Mouse (Mus musculus): ENCODE results near the gene H1foo. TPM values are rescaled to one million over a fixed set of nuclear protein-coding genes. Genes with fewer than 3 reads are reported as not detected.
A peak's percentile ranks its signal among the peaks of the same experiment; 100 is the strongest.

The H1foo gene
- total RNA-seq, 1 experiment from 2014 or later = not detected

GRCm38 (mm10) chr6:115927292-115928242, 17.2 kb upstream of the H1foo start:
- DNase-seq = no peak

GRCm38 (mm10) chr6:115930018-115930417, 14.7 kb upstream of the H1foo start:
- no peak for DNase-seq

GRCm38 (mm10) chr6:115931639-115932038, 13.1 kb upstream of the H1foo start, which contains the start of gene Rho:
Gene Rho (plus strand): TSS chr6:115931748.
- no peak for DNase-seq

GRCm38 (mm10) chr6:115932391-115932790, 12.3 kb upstream of the H1foo start:
- DNase-seq = peak; percentile 47

- no peak for DNase-seq
Observed at GRCm38 (mm10) chr6:115935544-115935943, 9.2 kb upstream of the H1foo start.

GRCm38 (mm10) chr6:115938011-115938410, 6.7 kb upstream of the H1foo start:
- DNase-seq = no peak

- DNase-seq = no peak
Observed at GRCm38 (mm10) chr6:115938798-115939197, 5.9 kb upstream of the H1foo start.

- DNase-seq = no peak
Observed at GRCm38 (mm10) chr6:115940603-115941002, 4.1 kb upstream of the H1foo start.

GRCm38 (mm10) chr6:115941128-115941527, 3.6 kb upstream of the H1foo start:
- no peak for DNase-seq

GRCm38 (mm10) chr6:115943498-115944427, 975 bp upstream of the H1foo start:
- no peak for DNase-seq

GRCm38 (mm10) chr6:115945633-115946032, 895 bp downstream of the H1foo start:
- DNase-seq = no peak

- DNase-seq = no peak
Observed at GRCm38 (mm10) chr6:115946389-115946788, 1.7 kb downstream of the H1foo start.

- DNase-seq = no peak
Observed at GRCm38 (mm10) chr6:115954506-115955074, 9.9 kb downstream of the H1foo start.

GRCm38 (mm10) chr6:115955169-115955568, 10.4 kb downstream of the H1foo start:
- DNase-seq = no peak

- no peak for DNase-seq
Observed at GRCm38 (mm10) chr6:115955664-115956063, 10.9 kb downstream of the H1foo start.

GRCm38 (mm10) chr6:115956418-115956921, 11.7 kb downstream of the H1foo start:
- no peak for DNase-seq

- peak; percentile 49 for DNase-seq
Observed at GRCm38 (mm10) chr6:115956922-115957601, 12.3 kb downstream of the H1foo start.

- DNase-seq = peak; percentile 55
Observed at GRCm38 (mm10) chr6:115957681-115958080, 12.9 kb downstream of the H1foo start.

- DNase-seq = no peak
Observed at GRCm38 (mm10) chr6:115958445-115958844, 13.7 kb downstream of the H1foo start.

GRCm38 (mm10) chr6:115959151-115959691, 14.5 kb downstream of the H1foo start:
- peak; percentile 79 for DNase-seq

GRCm38 (mm10) chr6:115960322-115960721, 15.6 kb downstream of the H1foo start:
- no peak for DNase-seq

Measured in adrenal gland, postnatal 25 days (tissue).